Mouse (Mus musculus) heart, embryonic 11.5 days (tissue): ENCODE measurements around the gene Edn2. TPM values are rescaled to one million over a fixed set of nuclear protein-coding genes. Genes with fewer than 3 reads are reported as not detected.

ENCODE experiments used
- ATAC-seq: fragments of 200-750 bp; cut with Nextera tagmentation; replicated peaks from 2 replicates; pipeline ENCODE4 v1.8.0; 2017; ENCODE audit warnings: moderate library complexity; ENCODE audit not compliant: insufficient number of reproducible peaks, low FRiP score, low TSS enrichment
- H3K27ac ChIP-seq: fragments of 300-500 bp; sonication (generic); 2 replicates; pipeline ENCODE4 v1.5.1; 2014; ENCODE audit warnings: mild to moderate bottlenecking, low read depth, low read length
- H3K27me3 ChIP-seq: fragments of 300-500 bp; sonication (generic); 2 replicates; pipeline ENCODE4 v1.6.1; 2014; ENCODE audit warnings: mild to moderate bottlenecking, low read length, mixed read lengths; ENCODE audit not compliant: control insufficient read depth, insufficient read depth
- H3K36me3 ChIP-seq: fragments of 300-500 bp; sonication (generic); 2 replicates; pipeline ENCODE4 v1.6.1; 2014; ENCODE audit warnings: mild to moderate bottlenecking, low read length, moderate library complexity, mixed read lengths; ENCODE audit not compliant: control insufficient read depth, insufficient read depth
- H3K4me1 ChIP-seq: fragments of 300-500 bp; sonication (generic); 2 replicates; pipeline ENCODE4 v1.6.1; 2014; ENCODE audit warnings: low read length; ENCODE audit not compliant: control insufficient read depth, insufficient read depth
- H3K4me2 ChIP-seq: fragments of 300-500 bp; sonication (generic); 2 replicates; pipeline ENCODE4 v1.6.1; 2014; ENCODE audit warnings: mild to moderate bottlenecking, moderate library complexity
- H3K4me3 ChIP-seq: fragments of 300-500 bp; sonication (generic); 2 replicates; pipeline ENCODE4 v1.5.1; 2014; ENCODE audit warnings: low read depth, low read length
- H3K9ac ChIP-seq: fragments of 300-500 bp; sonication (generic); 2 replicates; pipeline ENCODE4 v1.6.1; 2014; ENCODE audit warnings: mild to moderate bottlenecking, low read depth, low read length, moderate library complexity
- H3K9me3 ChIP-seq: fragments of 300-500 bp; sonication (generic); replicated peaks from 2 replicates; pipeline ENCODE4 v1.6.1; 2016; ENCODE audit warnings: low read length; ENCODE audit not compliant: control insufficient read depth
- polyA plus RNA-seq: library from polyadenylated mRNA; unstranded; fragments of >200 nt; fragmentation: Nextera tagmentation; extraction: Ambion mirVana; gene quantifications from 2 replicates; pipeline ENCODE4 v1.2.1, GENCODE M21; 2014

The Edn2 gene
- polyA plus RNA-seq, 1 experiment from 2014 or later: 0.87 TPM

DNA sequence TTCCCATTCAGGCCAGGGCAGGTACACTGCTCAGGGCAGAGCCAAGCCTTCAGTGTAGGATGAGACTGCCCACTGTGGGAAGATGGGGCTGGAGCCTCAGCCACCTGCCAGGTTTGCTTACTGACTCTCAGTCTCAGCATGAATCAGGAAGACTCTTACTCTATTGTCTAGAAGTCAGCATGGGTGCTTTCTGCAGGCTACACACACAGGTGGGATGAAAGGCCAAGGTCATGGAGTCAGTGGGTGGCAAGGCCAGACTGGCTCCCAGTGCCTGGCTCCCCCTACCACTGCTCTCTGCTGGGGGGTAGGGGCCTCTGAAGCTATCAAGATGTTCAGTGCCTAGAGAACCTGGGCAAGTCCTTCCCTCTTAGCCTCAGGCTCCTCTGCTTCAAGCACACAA is 55.9 kb downstream of the Edn2 start:
- H3K27ac ChIP-seq: no peak overlapping the region
- H3K36me3 ChIP-seq: no peaks in the 10 kb centered on the region
- H3K9ac ChIP-seq: no peak overlapping the region
- ATAC-seq: no peak
- H3K4me1 ChIP-seq: peaks cover 9% of the 10 kb centered on the region; the same call in 1 of the 2 replicates
- H3K4me2 ChIP-seq: no peak overlapping the region
- no peaks in the 10 kb centered on the region for H3K9me3 ChIP-seq
- H3K27me3 ChIP-seq: peaks cover 2% of the 10 kb centered on the region; the same call in 1 of the 2 replicates
- H3K4me3 ChIP-seq: no peak overlapping the region

Other genes starting within 250 kb of the Edn2 start
- not detected in 2 replicates for gene AL607142.1, start 96.2 kb upstream of the Edn2 start, polyA plus RNA-seq
- 0.21 and 0.29 TPM in 2 replicates for gene Foxo6, start 126.1 kb downstream of the Edn2 start, polyA plus RNA-seq
- gene Scmh1, start 244.1 kb downstream of the Edn2 start, polyA plus RNA-seq: 67.0 and 72.9 TPM in 2 replicates